Mouse (Mus musculus) skeletal muscle tissue, adult 2 months (tissue): ENCODE results near the gene Fndc7.
"Not testable (repeated sequence)": the region's sequence is repeated elsewhere in the genome, so short reads cannot be mapped to it uniquely, and the experiment has no call there.

Experiments used
- DNase-seq: peaks from one replicate; pipeline ENCODE4 v3.0.0-alpha.2; 2012; ENCODE audit warnings: low read depth, low spot score

Fndc7 gene

DNA sequence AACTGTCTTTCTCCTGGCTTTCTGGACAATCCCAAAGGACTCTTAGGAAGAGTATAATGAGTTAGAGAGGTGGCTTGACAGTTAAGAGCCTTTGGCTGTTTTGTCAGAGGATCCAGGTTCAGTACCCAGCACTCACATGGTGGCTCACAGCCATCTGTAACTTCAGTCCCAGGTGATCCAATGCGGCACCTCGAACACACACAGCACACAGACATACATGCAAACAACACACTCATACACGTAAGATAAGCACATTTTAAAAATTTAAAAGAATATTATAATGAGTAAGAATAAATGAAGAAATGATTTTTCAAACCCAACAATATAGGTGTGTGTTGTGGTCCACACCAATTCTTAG, 2.2 kb downstream of the Fndc7 start:
- DNase-seq, result no peak

- DNase-seq, result no peak
Observed at GRCm38 (mm10) chr3:108886934-108887617, 2.7 kb downstream of the Fndc7 start.

- no peak for DNase-seq
Observed at GRCm38 (mm10) chr3:108885686-108886530, 3.9 kb downstream of the Fndc7 start.

GRCm38 (mm10) chr3:108884706-108885289, 5.0 kb downstream of the Fndc7 start:
- DNase-seq, result no peak

GRCm38 (mm10) chr3:108883067-108883466, 6.7 kb downstream of the Fndc7 start:
- DNase-seq, result no peak

DNA sequence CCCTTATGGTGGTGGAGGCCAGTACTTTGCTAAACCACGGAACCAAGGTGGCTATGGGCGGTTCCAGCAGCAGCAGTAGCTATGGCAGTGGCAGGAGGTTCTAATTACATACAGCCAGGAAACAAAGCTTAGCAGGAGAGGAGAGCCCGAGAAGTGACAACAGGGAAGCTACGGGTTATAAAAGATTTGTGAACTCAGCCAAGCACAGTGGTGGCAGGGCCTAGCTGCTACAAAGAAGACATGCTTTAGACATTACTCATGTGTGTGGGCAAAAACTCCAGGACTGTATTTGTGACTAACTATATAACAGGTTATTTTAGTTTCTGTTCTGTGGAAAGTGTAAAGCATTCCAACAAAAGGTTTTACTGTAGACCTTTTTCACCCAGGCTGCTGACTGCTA, 7.9 kb downstream of the Fndc7 start:
- DNase-seq, result not testable (repeated sequence)

- no peak for DNase-seq
Observed at GRCm38 (mm10) chr3:108880544-108881507, 9.0 kb downstream of the Fndc7 start.

DNA sequence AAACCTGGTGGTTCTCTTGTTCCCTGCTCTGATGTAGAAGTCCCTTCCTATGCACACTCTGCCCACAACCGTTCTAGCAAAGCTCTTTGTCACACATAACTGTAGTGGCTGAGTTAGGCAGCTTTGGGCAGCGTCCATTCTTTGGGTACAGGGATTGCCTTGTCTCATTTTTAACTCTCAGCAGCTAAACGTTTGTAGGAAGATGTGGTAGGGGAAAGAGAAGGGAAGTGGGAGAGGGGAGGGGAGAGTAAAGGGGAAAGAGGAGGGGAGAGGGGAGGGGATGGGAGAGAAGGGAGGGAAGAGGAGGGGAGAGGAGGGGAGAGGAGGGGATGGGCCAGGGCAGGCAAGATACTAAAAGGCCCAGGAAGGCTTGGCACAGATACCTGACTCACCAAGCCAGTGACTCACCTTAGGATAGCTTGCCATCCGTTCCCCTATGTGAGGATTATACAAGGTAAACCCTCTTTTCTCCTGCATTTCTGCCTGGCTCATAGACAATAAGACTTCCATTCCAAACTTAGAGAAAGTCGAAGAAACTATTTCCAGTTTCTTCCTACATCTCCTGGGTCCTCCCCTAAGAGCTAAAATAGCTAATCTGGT, 9.9 kb downstream of the Fndc7 start:
- no peak for DNase-seq

DNA sequence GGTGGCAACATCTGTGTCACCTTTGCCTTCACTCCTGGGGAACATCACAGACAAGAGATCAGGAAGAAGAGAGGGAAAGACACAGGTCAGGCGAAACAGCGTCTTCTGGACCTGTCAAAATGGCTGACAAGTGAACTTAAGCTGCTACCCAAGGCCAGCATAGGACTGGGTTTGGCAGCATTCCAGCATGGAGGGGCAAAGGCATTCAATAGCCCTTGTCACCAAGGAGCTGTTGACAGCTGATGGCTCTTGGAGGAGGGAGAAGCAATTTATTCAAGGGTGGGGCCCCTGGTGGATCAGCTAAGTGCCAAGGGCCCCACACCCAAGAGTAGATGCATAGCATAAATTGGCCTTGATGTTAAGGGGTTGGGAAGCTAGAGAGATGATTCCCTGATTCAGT, 10.7 kb downstream of the Fndc7 start:
- no peak for DNase-seq

GRCm38 (mm10) chr3:108870631-108871030, 19.2 kb downstream of the Fndc7 start:
- no peak for DNase-seq

- DNase-seq, result no peak
Observed at GRCm38 (mm10) chr3:108867449-108867848, 22.4 kb downstream of the Fndc7 start.

- no peak for DNase-seq
Observed at GRCm38 (mm10) chr3:108865676-108866075, 24.1 kb downstream of the Fndc7 start.

GRCm38 (mm10) chr3:108865129-108865528, 24.7 kb downstream of the Fndc7 start:
- no peak for DNase-seq

DNA sequence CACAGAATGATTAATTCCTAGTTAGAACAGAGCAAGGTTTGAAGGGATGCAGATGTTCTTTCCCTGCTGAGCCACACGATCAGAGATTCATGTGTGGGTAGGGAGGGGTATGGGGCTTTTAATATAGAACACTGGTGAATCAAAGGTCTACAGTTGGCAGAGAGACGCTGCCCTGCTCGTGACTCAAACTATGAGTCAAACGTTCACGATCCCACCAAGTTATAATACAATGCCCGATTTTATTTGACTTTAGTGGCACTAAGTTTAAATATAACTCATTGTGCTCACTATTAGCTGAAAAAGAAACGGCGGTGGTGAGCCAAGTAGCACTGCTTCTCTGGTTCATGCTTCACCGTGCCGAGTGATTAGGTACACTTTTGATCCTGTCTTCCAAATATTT, 26.7 kb downstream of the Fndc7 start:
- no peak for DNase-seq

DNA sequence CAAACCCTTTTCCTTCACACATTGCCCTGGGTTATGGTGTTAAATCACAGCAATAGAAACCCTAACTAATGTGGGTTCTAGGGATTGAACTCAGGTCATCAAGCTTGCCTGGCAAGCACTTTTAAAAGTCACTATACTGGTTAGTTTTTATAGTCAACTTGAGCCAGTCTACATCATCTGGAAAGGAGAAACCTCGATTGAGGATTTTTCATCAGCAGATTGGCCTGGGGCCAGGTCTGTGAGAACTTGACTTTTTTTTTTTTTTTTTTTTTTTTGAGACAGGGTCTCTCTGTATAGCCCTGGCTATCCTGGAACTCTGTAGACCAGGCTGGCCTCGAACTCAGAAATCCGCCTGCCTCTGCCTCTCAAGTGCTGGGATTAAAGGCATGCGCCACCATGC, 27.5 kb downstream of the Fndc7 start:
- not testable (repeated sequence) for DNase-seq

DNA sequence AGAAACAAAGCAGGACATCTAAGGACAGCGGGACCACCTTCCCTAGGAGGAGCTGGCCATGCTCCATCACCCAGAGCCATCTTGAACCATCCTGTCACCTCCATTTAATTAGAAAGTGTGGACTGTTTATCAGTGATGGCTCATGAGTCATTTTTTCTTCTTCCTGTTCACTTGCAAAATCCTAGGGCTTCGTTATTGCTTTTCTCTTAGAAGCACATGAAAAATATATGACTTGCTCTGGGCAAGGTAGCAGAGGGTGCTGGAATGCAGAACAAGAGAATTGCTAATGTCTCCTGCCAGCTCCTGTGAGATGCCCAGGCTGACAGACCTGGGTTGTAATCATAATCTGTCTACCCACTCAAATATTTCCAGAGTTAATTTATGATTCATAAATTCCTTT, 29.0 kb downstream of the Fndc7 start:
- no peak for DNase-seq

DNA sequence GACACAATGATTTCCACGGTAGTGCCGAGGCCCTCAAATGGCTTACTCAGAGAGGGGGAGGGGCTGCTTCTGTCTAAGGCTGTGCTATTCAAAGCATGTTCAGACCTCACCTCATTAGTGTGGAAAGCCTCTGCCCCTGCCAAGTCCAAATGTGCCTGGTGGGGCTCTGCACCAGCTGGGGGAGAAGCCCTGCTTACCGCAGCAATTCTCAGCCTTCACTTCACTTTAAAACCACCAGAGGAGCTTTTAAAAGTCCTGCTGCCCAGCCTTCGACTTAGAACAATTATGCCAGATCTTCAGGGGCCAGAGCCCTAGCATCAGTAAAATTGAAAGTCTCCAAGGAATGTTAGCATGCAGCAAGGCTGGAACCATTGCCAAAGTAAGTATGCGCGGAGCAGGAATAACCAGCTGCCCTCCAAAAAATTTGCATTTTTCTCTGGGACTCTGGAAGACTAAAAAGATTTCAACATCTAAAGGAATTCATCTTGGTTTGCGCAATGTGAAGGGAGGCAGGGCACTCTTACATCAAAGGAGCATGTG, 31.5 kb downstream of the Fndc7 start:
- DNase-seq, result no peak

DNA sequence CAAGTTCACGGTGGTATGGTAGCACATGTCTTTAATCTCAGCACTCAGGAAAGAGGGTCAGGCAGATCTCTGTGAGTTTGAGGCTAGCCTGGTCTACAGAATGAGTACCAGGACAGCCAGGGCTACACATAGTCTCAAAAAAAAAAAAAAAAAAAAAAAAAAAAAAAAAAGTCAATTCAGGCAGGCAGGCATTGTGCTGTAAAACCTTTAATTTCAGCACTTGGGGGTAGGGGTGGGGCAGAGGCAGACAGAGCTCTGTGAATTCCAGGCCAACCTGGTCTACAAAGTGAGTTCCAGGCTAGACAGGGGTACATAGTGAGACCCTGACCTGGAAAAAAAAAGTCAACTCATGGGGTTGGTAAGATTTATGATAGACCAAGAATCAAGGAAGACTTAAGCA, 32.1 kb downstream of the Fndc7 start:
- no peak for DNase-seq

GRCm38 (mm10) chr3:108857124-108857470, 32.7 kb downstream of the Fndc7 start:
- DNase-seq, result no peak

- DNase-seq, result no peak
Observed at GRCm38 (mm10) chr3:108856386-108857123, 33.3 kb downstream of the Fndc7 start.
